Mouse (Mus musculus): ENCODE measurements around the gene Hpse2. TPM values are rescaled to one million over a fixed set of nuclear protein-coding genes. Genes with fewer than 3 reads are reported as not detected.
"Not testable (repeated sequence)": the region's sequence is repeated elsewhere in the genome, so short reads cannot be mapped to it uniquely, and the experiment has no call there.

Hpse2 gene
- total RNA-seq (2014; fragmentation: Nextera tagmentation), result not detected in 2 replicates
- total RNA-seq (2017), result not detected in 2 replicates

GRCm38 (mm10) chr19:43388017-43388904, at the start of gene Hpse2:
Gene Hpse2, minus strand, starts transcription at chr19:43388355.
- ATAC-seq (replicated peaks; ENCODE audit: low FRiP score, low TSS enrichment, poor library complexity, severe bottlenecking), result no peak

- no peak for ATAC-seq (replicated peaks; ENCODE audit: low FRiP score, low TSS enrichment, poor library complexity, severe bottlenecking)
These were observed 39.5 kb upstream of the Hpse2 start for GRCm38 (mm10) chr19:43427446-43428224.

- no peak for ATAC-seq (replicated peaks; ENCODE audit: low FRiP score, low TSS enrichment, poor library complexity, severe bottlenecking)
These were observed 35.9 kb upstream of the Hpse2 start for GRCm38 (mm10) chr19:43424082-43424481.

GRCm38 (mm10) chr19:43420506-43420905, 32.4 kb upstream of the Hpse2 start:
- no peak for ATAC-seq (replicated peaks; ENCODE audit: low FRiP score, low TSS enrichment, poor library complexity, severe bottlenecking)

GRCm38 (mm10) chr19:43415565-43415964, 27.4 kb upstream of the Hpse2 start:
- ATAC-seq (replicated peaks; ENCODE audit: low FRiP score, low TSS enrichment, poor library complexity, severe bottlenecking), result no peak

- ATAC-seq (replicated peaks; ENCODE audit: low FRiP score, low TSS enrichment, poor library complexity, severe bottlenecking), result no peak
These were observed 19.0 kb upstream of the Hpse2 start for GRCm38 (mm10) chr19:43407181-43407580.

- 0 out of 2 replicates have a peak, but pooled peaks have one; percentile 63 for ATAC-seq (replicated peaks; ENCODE audit: low FRiP score, low TSS enrichment, poor library complexity, severe bottlenecking)
These were observed 8.2 kb upstream of the Hpse2 start for GRCm38 (mm10) chr19:43396327-43396726.

- no peak for ATAC-seq (replicated peaks; ENCODE audit: low FRiP score, low TSS enrichment, poor library complexity, severe bottlenecking)
These were observed 934 bp downstream of the Hpse2 start for GRCm38 (mm10) chr19:43387071-43387770.

GRCm38 (mm10) chr19:43386041-43386952, 1.9 kb downstream of the Hpse2 start:
- no peak for ATAC-seq (replicated peaks; ENCODE audit: low FRiP score, low TSS enrichment, poor library complexity, severe bottlenecking)

- ATAC-seq (replicated peaks; ENCODE audit: low FRiP score, low TSS enrichment, poor library complexity, severe bottlenecking), result no peak
These were observed 2.7 kb downstream of the Hpse2 start for GRCm38 (mm10) chr19:43385451-43385850.

GRCm38 (mm10) chr19:43384978-43385431, 3.1 kb downstream of the Hpse2 start:
- no peak for ATAC-seq (replicated peaks; ENCODE audit: low FRiP score, low TSS enrichment, poor library complexity, severe bottlenecking)

GRCm38 (mm10) chr19:43384346-43384977, 3.7 kb downstream of the Hpse2 start:
- no peak for ATAC-seq (replicated peaks; ENCODE audit: low FRiP score, low TSS enrichment, poor library complexity, severe bottlenecking)

GRCm38 (mm10) chr19:43358830-43359229, 29.3 kb downstream of the Hpse2 start:
- ATAC-seq (replicated peaks; ENCODE audit: low FRiP score, low TSS enrichment, poor library complexity, severe bottlenecking), result no peak

GRCm38 (mm10) chr19:43311125-43311524, 77.0 kb downstream of the Hpse2 start:
- no peak for ATAC-seq (replicated peaks; ENCODE audit: low FRiP score, low TSS enrichment, poor library complexity, severe bottlenecking)

GRCm38 (mm10) chr19:43306756-43307155, 81.4 kb downstream of the Hpse2 start:
- no peak for ATAC-seq (replicated peaks; ENCODE audit: low FRiP score, low TSS enrichment, poor library complexity, severe bottlenecking)

GRCm38 (mm10) chr19:43281336-43281735, 106.8 kb downstream of the Hpse2 start:
- not testable (repeated sequence) for ATAC-seq (replicated peaks; ENCODE audit: low FRiP score, low TSS enrichment, poor library complexity, severe bottlenecking)

- ATAC-seq (replicated peaks; ENCODE audit: low FRiP score, low TSS enrichment, poor library complexity, severe bottlenecking), result no peak
These were observed 144.2 kb downstream of the Hpse2 start for GRCm38 (mm10) chr19:43243993-43244392.

GRCm38 (mm10) chr19:43231711-43232110, 156.4 kb downstream of the Hpse2 start:
- no peak for ATAC-seq (replicated peaks; ENCODE audit: low FRiP score, low TSS enrichment, poor library complexity, severe bottlenecking)

Measured in megakaryocyte-erythroid progenitor cell, adult 5-6 weeks (primary cell).